Mouse (Mus musculus): ENCODE measurements around the gene Slc30a6. TPM values are rescaled to one million over a fixed set of nuclear protein-coding genes. Genes with fewer than 3 reads are reported as not detected.
A peak's percentile ranks its signal among the peaks of the same experiment; 100 is the strongest.
"Not testable (repeated sequence)": the region's sequence is repeated elsewhere in the genome, so short reads cannot be mapped to it uniquely, and the experiment has no call there.

Slc30a6 gene
- total RNA-seq, 2 experiments from 2014 or later, result 6.8 to 15.7 TPM

- ATAC-seq (replicated peaks; ENCODE audit: poor library complexity, severe bottlenecking), result no peak
Observed at GRCm38 (mm10) chr17:74437762-74438161, 42.4 kb downstream of the Slc30a6 start.

GRCm38 (mm10) chr17:74440486-74440885 is 45.1 kb downstream of the Slc30a6 start:
- peak; percentile 100 for ATAC-seq (replicated peaks; ENCODE audit: poor library complexity, severe bottlenecking)

- no peak for ATAC-seq (replicated peaks; ENCODE audit: poor library complexity, severe bottlenecking)
Observed at GRCm38 (mm10) chr17:74449776-74450175, 54.4 kb downstream of the Slc30a6 start.

GRCm38 (mm10) chr17:74453928-74454327 is 58.5 kb downstream of the Slc30a6 start:
- peak; percentile 73 for ATAC-seq (replicated peaks; ENCODE audit: poor library complexity, severe bottlenecking)

GRCm38 (mm10) chr17:74454660-74455059 is 59.3 kb downstream of the Slc30a6 start:
- ATAC-seq (replicated peaks; ENCODE audit: poor library complexity, severe bottlenecking), result peak; percentile 46

- no peak for ATAC-seq (replicated peaks; ENCODE audit: poor library complexity, severe bottlenecking)
Observed at GRCm38 (mm10) chr17:74455426-74455825, 60.0 kb downstream of the Slc30a6 start.

- ATAC-seq (replicated peaks; ENCODE audit: poor library complexity, severe bottlenecking), result no peak
Observed at GRCm38 (mm10) chr17:74456825-74457224, 61.4 kb downstream of the Slc30a6 start.

- ATAC-seq (replicated peaks; ENCODE audit: poor library complexity, severe bottlenecking), result peak; percentile 0; the same call in 1 of the 2 replicates
Observed at GRCm38 (mm10) chr17:74457972-74458677, 62.7 kb downstream of the Slc30a6 start.

- ATAC-seq (replicated peaks; ENCODE audit: poor library complexity, severe bottlenecking), result peak; percentile 98
Observed at GRCm38 (mm10) chr17:74458711-74459408, 63.5 kb downstream of the Slc30a6 start, which contains the start of gene Nlrc4. Gene Nlrc4, minus strand, starts transcription at chr17:74459142.

- ATAC-seq (replicated peaks; ENCODE audit: poor library complexity, severe bottlenecking), result no peak
Observed at GRCm38 (mm10) chr17:74463510-74463909, 68.1 kb downstream of the Slc30a6 start.

GRCm38 (mm10) chr17:74467981-74468380 is 72.6 kb downstream of the Slc30a6 start:
- ATAC-seq (replicated peaks; ENCODE audit: poor library complexity, severe bottlenecking), result not testable (repeated sequence)

- ATAC-seq (replicated peaks; ENCODE audit: poor library complexity, severe bottlenecking), result not testable (repeated sequence)
Observed at GRCm38 (mm10) chr17:74470133-74470532, 74.7 kb downstream of the Slc30a6 start.

Other genes with a start within 250 kb of the Slc30a6 start
- 83.0 and 92.0 TPM in 2 replicates for gene Memo1, start 100.1 kb upstream of the Slc30a6 start, total RNA-seq (2014; fragmentation: Nextera tagmentation)
- 97.9 and 115 TPM in 2 replicates for gene Memo1, start 100.1 kb upstream of the Slc30a6 start, total RNA-seq (2017)
- gene Dpy30, start 71.7 kb upstream of the Slc30a6 start, total RNA-seq (2014; fragmentation: Nextera tagmentation), result 207 and 255 TPM in 2 replicates
- gene Dpy30, start 71.7 kb upstream of the Slc30a6 start, total RNA-seq (2017), result 171 and 231 TPM in 2 replicates
- 27.3 and 28.8 TPM in 2 replicates for gene Spast, start 56.6 kb upstream of the Slc30a6 start, total RNA-seq (2014; fragmentation: Nextera tagmentation)
- gene Spast, start 56.6 kb upstream of the Slc30a6 start, total RNA-seq (2017), result 54.7 and 70.0 TPM in 2 replicates
- 7.8 and 12.3 TPM in 2 replicates for gene Nlrc4, start 63.5 kb downstream of the Slc30a6 start, total RNA-seq (2014; fragmentation: Nextera tagmentation)
- 10.3 and 10.4 TPM in 2 replicates for gene Nlrc4, start 63.5 kb downstream of the Slc30a6 start, total RNA-seq (2017)
- 22.9 and 56.6 TPM in 2 replicates for gene Yipf4, start 93.9 kb downstream of the Slc30a6 start, total RNA-seq (2014; fragmentation: Nextera tagmentation)
- 46.2 and 59.6 TPM in 2 replicates for gene Yipf4, start 93.9 kb downstream of the Slc30a6 start, total RNA-seq (2017)
- gene Birc6, start 132.7 kb downstream of the Slc30a6 start, total RNA-seq (2014; fragmentation: Nextera tagmentation), result 156 and 191 TPM in 2 replicates
- 122 and 145 TPM in 2 replicates for gene Birc6, start 132.7 kb downstream of the Slc30a6 start, total RNA-seq (2017)